ENCODE assay signal across 8 mouse cellular contexts in genomic region chr1:50927679-50928187, GRCm38 (mm10). TPM values are rescaled to one million over a fixed set of nuclear protein-coding genes. Genes with fewer than 3 reads are reported as not detected.
DNase-seq lines count a peak whose midpoint lies in the region; ATAC-seq and TF ChIP-seq lines count a peak whose summit lies in the region.

No protein-coding gene starts in this region.

- peak; percentile 57; the same call in 1 of the 2 replicates for ATAC-seq in forebrain, embryonic 13.5 days
- ATAC-seq in intestine, embryonic 14.5 days (replicated peaks; ENCODE audit: low FRiP score, low TSS enrichment, low read depth) = peak; percentile 61
- ATAC-seq in liver, embryonic 12.5 days = no peak

- H3K9ac ChIP-seq in forebrain, embryonic 13.5 days = peak overlapping the region; percentile 79
- peak overlapping the region; percentile 38 for H3K9ac ChIP-seq in intestine, embryonic 14.5 days (ENCODE audit: low read length)
- no peak overlapping the region for H3K9ac ChIP-seq in liver, embryonic 12.5 days

- peak overlapping the region; percentile 94 for H3K27ac ChIP-seq in layer of hippocampus, adult 2 months
- H3K27ac ChIP-seq in forebrain, embryonic 13.5 days = peak overlapping the region; percentile 54
- H3K27ac ChIP-seq in intestine, embryonic 14.5 days (ENCODE audit: low read depth) = 0 out of 2 replicates have a peak overlapping the region, but pooled peaks have one; percentile 18
- H3K27ac ChIP-seq in liver, embryonic 12.5 days = no peak overlapping the region

- TF ChIP-seq CTCF in layer of hippocampus, adult 2 months (conservative IDR thresholded peaks at IDR 0.05) = no peak

- H3K27me3 ChIP-seq in forebrain, embryonic 13.5 days = peaks cover 11% of the 10 kb centered on the region; the same call in 1 of the 2 replicates
- peaks cover 39% of the 10 kb centered on the region for H3K27me3 ChIP-seq in intestine, embryonic 14.5 days (replicated peaks; ENCODE audit: control insufficient read depth, insufficient read depth, low read length)
- H3K27me3 ChIP-seq in liver, embryonic 12.5 days (replicated peaks) = peaks cover 45% of the 10 kb centered on the region

- H3K4me2 ChIP-seq in forebrain, embryonic 13.5 days = peak overlapping the region; percentile 94
- peak overlapping the region; percentile 96 for H3K4me2 ChIP-seq in intestine, embryonic 14.5 days (ENCODE audit: low read length)
- peak overlapping the region; percentile 76 for H3K4me2 ChIP-seq in liver, embryonic 12.5 days

- peak overlapping the region; percentile 93 for H3K4me3 ChIP-seq in layer of hippocampus, adult 2 months
- H3K4me3 ChIP-seq in forebrain, embryonic 13.5 days = peak overlapping the region; percentile 70
- H3K4me3 ChIP-seq in intestine, embryonic 14.5 days (ENCODE audit: low read depth, low read length) = peak overlapping the region; percentile 55
- H3K4me3 ChIP-seq in liver, embryonic 12.5 days = peak overlapping the region; percentile 53

- peak; percentile 16 to 30 for DNase-seq in layer of hippocampus, adult 2 months (ENCODE audit: low spot score in 2 of 2)
- DNase-seq in layer of hippocampus, postnatal 25 days (ENCODE audit: extremely low spot score in 1 of 2, low spot score in 1 of 2) = no peak
- DNase-seq in adrenal gland, postnatal 36 days = peak; percentile 0 to 2
- DNase-seq in intestine, embryonic 14.5 days (ENCODE audit: low spot score) = peak; percentile 78
- DNase-seq in right cerebral cortex, postnatal 14 days = peak; percentile 42
- DNase-seq in cerebellum, postnatal 25 days = no peak

- H3K36me3 ChIP-seq in forebrain, embryonic 13.5 days (ENCODE audit: poor library complexity, severe bottlenecking) = no peaks in the 10 kb centered on the region
- no peaks in the 10 kb centered on the region for H3K36me3 ChIP-seq in intestine, embryonic 14.5 days (ENCODE audit: control insufficient read depth, insufficient read depth, low read length)
- H3K36me3 ChIP-seq in liver, embryonic 12.5 days = no peaks in the 10 kb centered on the region

- WGBS in forebrain, embryonic 13.5 days = under 1% methylated on average over 35 of the region's 35 CpGs
- under 1% methylated on average over 35 of the region's 35 CpGs for WGBS in intestine, embryonic 14.5 days
- under 1% methylated on average over 35 of the region's 35 CpGs for WGBS in liver, embryonic 12.5 days (ENCODE audit: insufficient replicate concordance)

- H3K4me1 ChIP-seq in forebrain, embryonic 13.5 days = peaks cover 22% of the 10 kb centered on the region
- H3K4me1 ChIP-seq in intestine, embryonic 14.5 days (replicated peaks; ENCODE audit: control insufficient read depth, insufficient read depth, low read length) = peaks cover 3% of the 10 kb centered on the region; the same call in 1 of the 2 replicates
- H3K4me1 ChIP-seq in liver, embryonic 12.5 days = peaks cover 5% of the 10 kb centered on the region; the same call in 1 of the 2 replicates

- H3K9me3 ChIP-seq in forebrain, embryonic 13.5 days (replicated peaks) = no peaks in the 10 kb centered on the region
- H3K9me3 ChIP-seq in intestine, embryonic 14.5 days (ENCODE audit: control insufficient read depth, low read length) = no peaks in the 10 kb centered on the region
- no peaks in the 10 kb centered on the region for H3K9me3 ChIP-seq in liver, embryonic 12.5 days (replicated peaks)

RNA-seq across cellular contexts. Expression of gene Tmeff2, which starts 27.3 kb away (rescaled TPM):
- total RNA-seq in layer of hippocampus, adult 2 months (2021) = 10 to 100 TPM; 57.3 to 60.8 TPM
- total RNA-seq in layer of hippocampus, postnatal 25 days (2021) = 10 to 100 TPM; 60.2 to 64.4 TPM
- total RNA-seq in adrenal gland, postnatal 36 days (2021) = 1 to 10 TPM; 5.1 to 5.8 TPM
- polyA plus RNA-seq in forebrain, embryonic 13.5 days (2015; fragmentation: Nextera tagmentation; extraction: Ambion mirVana) = 14.3 and 19.9 TPM in 2 replicates
- polyA plus RNA-seq in intestine, embryonic 14.5 days (2014; fragmentation: Nextera tagmentation; extraction: Ambion mirVana) = 20.7 and 21.6 TPM in 2 replicates
- 0.50 and 0.56 TPM in 2 replicates for polyA plus RNA-seq in liver, embryonic 12.5 days (2016; fragmentation: Nextera tagmentation; extraction: Ambion mirVana)

Comparison
In these comparisons a context has a peak if more than half of its experiments do, and no peak if none do; other contexts are left out.
1. DNase-seq: peak in layer of hippocampus, adult 2 months (2 of 2), adrenal gland, postnatal 36 days (2 of 2), intestine, embryonic 14.5 days (single experiment) and right cerebral cortex, postnatal 14 days (single experiment); none in layer of hippocampus, postnatal 25 days (0 of 2) and cerebellum, postnatal 25 days (0 of 2).
2. RNA of gene Tmeff2, which starts 27.3 kb away (total RNA-seq): 60.2 to 64.4 TPM in layer of hippocampus, postnatal 25 days and 57.3 to 60.8 TPM in layer of hippocampus, adult 2 months; 5.1 to 5.8 TPM in adrenal gland, postnatal 36 days; every median in the first group is over 4 times any median in the second.
3. Peak in every context shown above with its lines, with median percentiles within 50 percentile points of each other: H3K4me3 ChIP-seq and H3K4me2 ChIP-seq.